Mouse (Mus musculus): Measurements from ENCODE around the gene Lyrm7. TPM values are rescaled to one million over a fixed set of nuclear protein-coding genes. Genes with fewer than 3 reads are reported as not detected.

The Lyrm7 gene
- polyA plus RNA-seq, 1 experiment from 2014 or later: 4.7 TPM

GRCm38 (mm10) chr11:54779946-54780345 is 80.8 kb downstream of the Lyrm7 start:
- Histone ChIP-seq H3K27me3 (ENCODE audit: low read depth, poor library complexity, severe bottlenecking) (no peaks in the 10 kb centered on the region), H3K9me3 (replicated peaks) (no peaks in the 10 kb centered on the region), H3K4me1 (peaks cover 26% of the 10 kb centered on the region), H3K36me3 (peaks cover 36% of the 10 kb centered on the region), H3K4me3 (no peak overlapping the region), H3K27ac (replicated peaks) (no peak overlapping the region)
- DNase-seq (ENCODE audit: low spot score): no peak
- 93% methylated on average over 1 of the region's 1 CpGs for WGBS

GRCm38 (mm10) chr11:54778131-54778844 is 82.4 kb downstream of the Lyrm7 start:
- Histone ChIP-seq H3K4me3 (no peak overlapping the region), H3K4me1 (peaks cover 20% of the 10 kb centered on the region), H3K9me3 (replicated peaks) (no peaks in the 10 kb centered on the region), H3K27ac (replicated peaks) (no peak overlapping the region), H3K36me3 (peaks cover 30% of the 10 kb centered on the region), H3K27me3 (ENCODE audit: low read depth, poor library complexity, severe bottlenecking) (no peaks in the 10 kb centered on the region)
- no peak for DNase-seq (ENCODE audit: low spot score)
- WGBS: 78% methylated on average over 1 of the region's 1 CpGs

GRCm38 (mm10) chr11:54777387-54778130 is 83.2 kb downstream of the Lyrm7 start:
- H3K4me3 ChIP-seq: no peak overlapping the region
- H3K27me3 ChIP-seq (ENCODE audit: low read depth, poor library complexity, severe bottlenecking): no peaks in the 10 kb centered on the region
- H3K36me3 ChIP-seq: peaks cover 28% of the 10 kb centered on the region
- no peak for DNase-seq (ENCODE audit: low spot score)
- no peak overlapping the region for H3K27ac ChIP-seq (replicated peaks)
- H3K9me3 ChIP-seq (replicated peaks): no peaks in the 10 kb centered on the region
- peaks cover 20% of the 10 kb centered on the region for H3K4me1 ChIP-seq
- 79% methylated on average over 6 of the region's 6 CpGs for WGBS

Other genes with a start within 250 kb of the Lyrm7 start
- 229 and 253 TPM in 2 replicates for gene Cdc42se2, start 73.2 kb downstream of the Lyrm7 start, polyA plus RNA-seq (2016; fragmentation: Nextera tagmentation; extraction: Ambion mirVana)
- 625 and 682 TPM in 2 replicates for gene Hint1, start 5.5 kb upstream of the Lyrm7 start, polyA plus RNA-seq (2016; fragmentation: Nextera tagmentation; extraction: Ambion mirVana)
- gene Gpx3, start 41.5 kb upstream of the Lyrm7 start, polyA plus RNA-seq (2016; fragmentation: Nextera tagmentation; extraction: Ambion mirVana): 68.6 and 72.1 TPM in 2 replicates
- gene Tnip1, start 102.0 kb upstream of the Lyrm7 start, polyA plus RNA-seq (2016; fragmentation: Nextera tagmentation; extraction: Ambion mirVana): 9.5 and 11.6 TPM in 2 replicates
- 53.9 and 71.1 TPM in 2 replicates for gene Anxa6, start 172.5 kb upstream of the Lyrm7 start, polyA plus RNA-seq (2016; fragmentation: Nextera tagmentation; extraction: Ambion mirVana)
- gene Ccdc69, start 217.2 kb upstream of the Lyrm7 start, polyA plus RNA-seq (2016; fragmentation: Nextera tagmentation; extraction: Ambion mirVana): 0.34 and 0.39 TPM in 2 replicates
- 9.3 and 11.9 TPM in 2 replicates for gene Gm2a, start 237.2 kb upstream of the Lyrm7 start, polyA plus RNA-seq (2016; fragmentation: Nextera tagmentation; extraction: Ambion mirVana)